Mouse (Mus musculus) lung, embryonic 15.5 days (tissue): Measurements from ENCODE around the gene Nfil3. TPM values are rescaled to one million over a fixed set of nuclear protein-coding genes. Genes with fewer than 3 reads are reported as not detected.

Experiments used
- ATAC-seq: fragments of 200-750 bp; cut with Nextera tagmentation; 2 replicates; pipeline ENCODE4 v1.8.0; 2017; ENCODE audit warnings: moderate number of reproducible peaks, borderline replicate concordance; ENCODE audit not compliant: low FRiP score, low TSS enrichment; ENCODE audit errors: extremely low read depth
- H3K27ac ChIP-seq: fragments of 300-500 bp; sonication (generic); 2 replicates; pipeline ENCODE4 v1.5.1; 2015; ENCODE audit warnings: moderate library complexity, mild to moderate bottlenecking, inconsistent platforms
- H3K27me3 ChIP-seq: fragments of 300-500 bp; sonication (generic); 2 replicates; pipeline ENCODE4 v1.6.1; 2015; ENCODE audit warnings: inconsistent platforms
- H3K36me3 ChIP-seq: fragments of 300-500 bp; sonication (generic); 2 replicates; pipeline ENCODE4 v1.6.1; 2015; ENCODE audit warnings: inconsistent platforms
- H3K4me1 ChIP-seq: fragments of 300-500 bp; sonication (generic); 2 replicates; pipeline ENCODE4 v1.6.1; 2015; ENCODE audit warnings: inconsistent platforms
- H3K4me2 ChIP-seq: fragments of 300-500 bp; sonication (generic); 2 replicates; pipeline ENCODE4 v1.6.1; 2015; ENCODE audit warnings: inconsistent platforms, mild to moderate bottlenecking, moderate library complexity
- H3K4me3 ChIP-seq: fragments of 300-500 bp; sonication (generic); 2 replicates; pipeline ENCODE4 v1.5.1; 2015; ENCODE audit warnings: mild to moderate bottlenecking, inconsistent platforms
- H3K9ac ChIP-seq: fragments of 300-500 bp; sonication (generic); 2 replicates; pipeline ENCODE4 v1.6.1; 2015; ENCODE audit warnings: inconsistent platforms
- H3K9me3 ChIP-seq: fragments of 300-500 bp; sonication (generic); 2 replicates; pipeline ENCODE4 v1.6.1; 2016; ENCODE audit warnings: inconsistent platforms
- WGBS: fragments of 180-500 bp; shearing (Covaris S2); methylation state at CpG from one replicate; pipeline ENCODE4 v1.1.7; 2015; 5-methylcytosine and 5-hydroxymethylcytosine counted together
- polyA plus RNA-seq: library from polyadenylated mRNA; unstranded; fragments of >200 nt; fragmentation: Nextera tagmentation; extraction: Ambion mirVana; gene quantifications from 2 replicates; pipeline ENCODE4 v1.2.1, GENCODE M21; 2015

Gene Nfil3
- polyA plus RNA-seq, 1 experiment from 2014 or later = 21.8 TPM

- WGBS = under 1% methylated on average over 63 of the region's 63 CpGs
- Histone ChIP-seq H3K4me2 (peak within 1 kb of the TSS; percentile 71), H3K9ac (peak within 1 kb of the TSS; percentile 79), H3K36me3 (no peaks in the 10 kb centered on the region), H3K27ac (peak within 1 kb of the TSS; percentile 73), H3K4me1 (peaks cover 10% of the 10 kb centered on the region), H3K9me3 (no peaks in the 10 kb centered on the region), H3K27me3 (no peaks in the 10 kb centered on the region), H3K4me3 (peak within 1 kb of the TSS; percentile 92)
- ATAC-seq = peak; percentile 97
Observed at GRCm38 (mm10) chr13:52929209-52930171, 51.4 kb downstream of the Nfil3 start, which contains the start of gene Auh. Gene Auh, minus strand, starts transcription at chr13:52929681.

DNA sequence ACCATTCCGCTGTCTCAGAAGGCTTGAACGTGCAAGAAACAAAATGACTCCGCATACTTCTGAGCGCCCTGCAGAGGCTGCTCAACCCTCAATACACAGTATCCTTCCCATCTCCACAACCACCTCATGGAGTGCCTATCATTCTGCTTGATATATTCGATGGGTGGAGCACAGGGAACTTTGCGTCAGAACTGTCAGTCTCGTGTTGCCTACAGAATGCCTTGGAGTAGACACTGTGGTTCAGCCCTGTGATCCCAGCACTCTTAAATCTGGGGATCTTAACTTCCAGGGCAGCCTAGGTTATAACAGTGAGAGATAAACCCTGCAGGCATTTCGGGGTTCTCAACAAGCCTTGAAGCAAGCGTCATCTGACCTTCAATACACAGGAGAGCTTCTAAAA, 52.5 kb downstream of the Nfil3 start:
- Histone ChIP-seq H3K27me3 (no peaks in the 10 kb centered on the region), H3K36me3 (no peaks in the 10 kb centered on the region), H3K4me1 (peaks cover 10% of the 10 kb centered on the region), H3K27ac (no peak overlapping the region), H3K9me3 (no peaks in the 10 kb centered on the region), H3K4me3 (peak overlapping the region; percentile 92), H3K4me2 (peak overlapping the region; percentile 71), H3K9ac (0 out of 2 replicates have a peak overlapping the region, but pooled peaks have one; percentile 79)
- WGBS = 61% methylated on average over 9 of the region's 9 CpGs
- no peak for ATAC-seq

GRCm38 (mm10) chr13:52924457-52924856, 56.4 kb downstream of the Nfil3 start:
- Histone ChIP-seq H3K4me3 (no peak overlapping the region), H3K36me3 (no peaks in the 10 kb centered on the region), H3K27ac (no peak overlapping the region), H3K9me3 (no peaks in the 10 kb centered on the region), H3K27me3 (no peaks in the 10 kb centered on the region), H3K4me2 (no peak overlapping the region), H3K4me1 (peaks cover 10% of the 10 kb centered on the region), H3K9ac (no peak overlapping the region)
- no peak for ATAC-seq
- WGBS = 77% methylated on average over 5 of the region's 5 CpGs

DNA sequence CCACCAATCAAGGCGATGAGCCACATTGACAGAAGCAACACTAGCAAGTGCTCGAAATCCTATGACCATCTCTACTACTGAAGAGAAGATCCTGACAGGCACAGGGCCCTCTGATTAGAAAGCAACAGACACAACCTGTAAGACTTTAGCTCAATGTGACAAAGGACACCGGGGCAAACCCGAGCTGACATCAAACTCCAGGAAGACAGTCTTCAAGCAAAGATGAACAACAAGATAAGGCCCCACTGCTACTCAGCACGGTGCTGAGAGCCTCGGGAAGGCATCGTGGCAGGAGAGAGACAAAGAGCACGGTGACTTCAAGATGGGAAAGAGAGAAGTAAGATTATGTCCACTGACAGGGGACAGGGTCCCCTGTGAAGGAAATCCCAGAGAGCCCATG, 58.9 kb downstream of the Nfil3 start:
- 57% methylated on average over 8 of the region's 8 CpGs for WGBS
- Histone ChIP-seq H3K4me2 (no peak overlapping the region), H3K36me3 (no peaks in the 10 kb centered on the region), H3K27me3 (no peaks in the 10 kb centered on the region), H3K9ac (no peak overlapping the region), H3K27ac (no peak overlapping the region), H3K4me1 (no peaks in the 10 kb centered on the region), H3K9me3 (no peaks in the 10 kb centered on the region), H3K4me3 (no peak overlapping the region)
- ATAC-seq = no peak

DNA sequence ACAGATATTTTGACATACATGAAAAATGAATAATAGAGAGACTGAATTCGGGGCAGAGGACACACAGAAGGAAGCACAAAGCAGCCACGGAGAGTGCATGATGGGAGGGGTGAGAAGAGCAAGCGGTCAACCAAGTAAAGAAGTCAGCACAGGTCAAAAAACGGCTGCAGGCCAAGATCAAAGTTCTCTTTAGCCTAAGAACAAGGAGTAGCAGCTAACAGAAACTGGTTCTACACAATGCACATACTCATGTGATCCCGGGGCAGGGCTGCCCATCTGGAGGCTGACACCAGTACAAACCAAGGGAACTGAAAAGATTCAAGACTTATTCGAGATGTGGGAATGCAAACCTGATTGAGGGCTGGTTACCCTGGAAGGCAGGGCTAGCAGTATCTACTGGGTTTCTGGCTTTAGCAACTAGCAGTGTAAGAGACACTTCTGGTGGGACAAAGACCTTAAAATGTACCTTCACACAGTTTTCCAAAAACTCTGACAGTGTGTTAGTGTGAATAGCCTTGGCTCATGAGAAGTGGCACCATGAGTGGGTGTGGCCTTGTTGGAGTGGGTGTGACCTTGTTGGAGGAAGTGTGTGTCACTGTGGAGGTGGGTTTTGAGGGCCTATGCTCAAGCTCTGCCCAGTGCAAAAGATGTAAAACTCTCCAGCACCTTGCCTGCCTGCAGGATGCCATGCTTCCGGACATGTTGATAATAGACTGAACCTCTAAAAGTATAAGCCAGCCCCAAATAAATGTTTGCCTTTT, 59.6 kb downstream of the Nfil3 start:
- Histone ChIP-seq H3K9ac (no peak overlapping the region), H3K4me2 (no peak overlapping the region), H3K4me1 (no peaks in the 10 kb centered on the region), H3K27ac (no peak overlapping the region), H3K27me3 (no peaks in the 10 kb centered on the region), H3K36me3 (no peaks in the 10 kb centered on the region), H3K4me3 (no peak overlapping the region), H3K9me3 (no peaks in the 10 kb centered on the region)
- WGBS = 64% methylated on average over 7 of the region's 7 CpGs
- ATAC-seq = no peak

GRCm38 (mm10) chr13:52919790-52920352, 61.0 kb downstream of the Nfil3 start:
- H3K27ac ChIP-seq = no peak overlapping the region
- ATAC-seq = no peak
- H3K4me3 ChIP-seq = no peak overlapping the region
- 62% methylated on average over 10 of the region's 10 CpGs for WGBS
- no peaks in the 10 kb centered on the region for H3K9me3 ChIP-seq
- H3K4me2 ChIP-seq = no peak overlapping the region
- no peak overlapping the region for H3K9ac ChIP-seq
- H3K36me3 ChIP-seq = no peaks in the 10 kb centered on the region
- H3K4me1 ChIP-seq = 0 out of 2 replicates have a peak, but pooled peaks cover under 1% of the 10 kb centered on the region
- no peaks in the 10 kb centered on the region for H3K27me3 ChIP-seq

GRCm38 (mm10) chr13:52918333-52918732, 62.5 kb downstream of the Nfil3 start:
- 89% methylated on average over 5 of the region's 5 CpGs for WGBS

More at GRCm38 (mm10) chr13:52918333-52918732, 62.5 kb downstream of the Nfil3 start:
- no peak overlapping the region for H3K9ac ChIP-seq
- H3K27me3 ChIP-seq = no peaks in the 10 kb centered on the region
- no peak overlapping the region for H3K4me3 ChIP-seq
- no peak overlapping the region for H3K4me2 ChIP-seq
- no peak for ATAC-seq
- H3K9me3 ChIP-seq = no peaks in the 10 kb centered on the region
- no peak overlapping the region for H3K27ac ChIP-seq
- no peaks in the 10 kb centered on the region for H3K36me3 ChIP-seq
- 0 out of 2 replicates have a peak, but pooled peaks cover 4% of the 10 kb centered on the region for H3K4me1 ChIP-seq

Other genes starting within 250 kb of the Nfil3 start
- gene Auh, start 51.4 kb downstream of the Nfil3 start, polyA plus RNA-seq = 38.4 and 45.7 TPM in 2 replicates